8 mouse cellular contexts compared by ENCODE assay signal in the genomic region with DNA sequence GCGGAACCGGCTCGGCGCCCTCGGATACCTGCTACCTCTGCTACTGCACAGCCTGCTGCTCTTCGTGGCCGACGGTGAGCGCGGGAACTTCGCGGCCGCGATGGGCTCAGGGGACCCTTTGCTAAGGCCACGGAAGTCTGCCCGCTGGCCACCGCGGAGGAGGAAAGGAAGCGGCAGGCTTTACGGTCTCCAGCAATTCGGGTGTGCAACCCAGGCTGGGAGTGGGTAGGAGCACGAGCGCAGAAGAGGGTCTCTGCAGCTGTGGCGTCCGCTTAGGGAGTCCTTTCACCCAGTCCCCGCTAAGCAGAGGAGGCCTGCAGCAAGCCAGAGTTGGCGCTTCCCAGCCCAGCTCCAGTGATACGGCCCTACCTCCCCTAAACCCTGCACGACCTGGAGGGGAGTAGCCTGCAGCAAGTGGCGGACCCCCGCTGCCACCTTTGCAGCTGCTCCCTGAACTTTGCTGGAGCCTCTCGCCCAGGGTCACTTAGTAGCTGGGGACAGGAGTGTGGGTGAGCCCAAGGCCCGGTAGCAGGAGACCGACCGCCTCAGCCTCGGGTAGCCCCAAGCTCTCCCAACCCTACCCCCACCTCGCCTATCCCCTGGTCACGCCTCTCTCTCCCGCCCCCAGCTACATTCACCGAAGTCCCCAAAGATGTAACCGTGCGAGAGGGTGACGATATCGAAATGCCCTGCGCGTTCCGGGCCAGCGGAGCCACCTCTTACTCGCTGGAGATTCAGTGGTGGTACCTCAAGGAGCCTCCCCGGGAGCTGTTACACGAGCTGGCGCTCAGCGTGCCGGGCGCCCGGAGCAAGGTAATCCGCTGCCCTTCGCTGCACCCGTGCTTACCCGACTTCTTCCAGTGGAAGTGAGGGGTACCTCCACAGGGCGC. TPM values are rescaled to one million over a fixed set of nuclear protein-coding genes. Genes with fewer than 3 reads are reported as not detected.
DNase-seq lines count a peak whose midpoint lies in the region; ATAC-seq and TF ChIP-seq lines count a peak whose summit lies in the region.

No protein-coding gene starts in this region.

- no peak for TF ChIP-seq CTCF in layer of hippocampus, adult 2 months (conservative IDR thresholded peaks at IDR 0.05)

- peak overlapping the region; percentile 91 for H3K27ac ChIP-seq in layer of hippocampus, adult 2 months
- no peak overlapping the region for H3K27ac ChIP-seq in limb, embryonic 12.5 days

- peak overlapping the region; percentile 93 for H3K4me2 ChIP-seq in limb, embryonic 12.5 days

- H3K27me3 ChIP-seq in limb, embryonic 12.5 days, result peaks cover 95% of the 10 kb centered on the region

- H3K36me3 ChIP-seq in limb, embryonic 12.5 days, result no peaks in the 10 kb centered on the region

- DNase-seq in layer of hippocampus, adult 2 months (ENCODE audit: low spot score in 2 of 2), result peak in 1 of 2 experiments; percentile 51
- DNase-seq in layer of hippocampus, adult 9-11 months, result no peak
- DNase-seq in embryo, embryonic 11 days, result peak; percentile 53
- DNase-seq in frontal cortex, postnatal 36 days (ENCODE audit: low spot score in 2 of 2), result peak; percentile 42 to 47
- DNase-seq in retina, embryonic 14.5 days (ENCODE audit: low spot score), result peak; percentile 50

- WGBS in limb, embryonic 12.5 days, result under 1% methylated on average over 61 of the region's 61 CpGs

- H3K4me3 ChIP-seq in layer of hippocampus, adult 2 months, result peak overlapping the region; percentile 81
- H3K4me3 ChIP-seq in limb, embryonic 12.5 days (replicated peaks), result peak overlapping the region; percentile 56

- H3K9ac ChIP-seq in limb, embryonic 12.5 days (replicated peaks), result peak overlapping the region; percentile 59

- H3K4me1 ChIP-seq in limb, embryonic 12.5 days (replicated peaks), result peaks cover 20% of the 10 kb centered on the region; the same call in 1 of the 2 replicates

- peak; percentile 41; the same call in 1 of the 2 replicates for ATAC-seq in limb, embryonic 12.5 days (ENCODE audit: insufficient number of reproducible peaks, insufficient read depth, low FRiP score, low TSS enrichment, low read depth)
- no peak for ATAC-seq in activated CD4-positive, CD25-positive, alpha-beta regulatory T cell, adult 4 months
- no peak for ATAC-seq in erythroid progenitor cell, adult 5-6 weeks (replicated peaks; ENCODE audit: low FRiP score, poor library complexity, severe bottlenecking)

- no peaks in the 10 kb centered on the region for H3K9me3 ChIP-seq in limb, embryonic 12.5 days

RNA-seq across cellular contexts. Expression of a gene that starts 1.5 kb away (rescaled TPM):
- total RNA-seq in layer of hippocampus, adult 2 months (2021), result 10 to 100 TPM; 71.2 to 71.9 TPM
- polyA plus RNA-seq in limb, embryonic 12.5 days (2016; fragmentation: Nextera tagmentation; extraction: Ambion mirVana), result 3.4 and 3.6 TPM in 2 replicates
- not detected for polyA plus RNA-seq in activated CD4-positive, CD25-positive, alpha-beta regulatory T cell, adult 4 months (2017; shearing (Covaris generic))
- not detected in 2 replicates for total RNA-seq in erythroid progenitor cell, adult 5-6 weeks (2015; ENCODE audit: low replicate concordance)
- total RNA-seq in erythroid progenitor cell, adult 5-6 weeks (2017; ENCODE audit: low replicate concordance), result not detected in 2 replicates

Comparison
In these comparisons a context has a peak if more than half of its experiments do, and no peak if none do; other contexts are left out.
1. RNA of a gene that starts 1.5 kb away (total RNA-seq): 71.2 to 71.9 TPM in layer of hippocampus, adult 2 months; not detected in erythroid progenitor cell, adult 5-6 weeks; every median in the first group is over 10 times any median in the second.